Comparison of ENCODE assay signal across 27 mouse cellular contexts in the genomic region with DNA sequence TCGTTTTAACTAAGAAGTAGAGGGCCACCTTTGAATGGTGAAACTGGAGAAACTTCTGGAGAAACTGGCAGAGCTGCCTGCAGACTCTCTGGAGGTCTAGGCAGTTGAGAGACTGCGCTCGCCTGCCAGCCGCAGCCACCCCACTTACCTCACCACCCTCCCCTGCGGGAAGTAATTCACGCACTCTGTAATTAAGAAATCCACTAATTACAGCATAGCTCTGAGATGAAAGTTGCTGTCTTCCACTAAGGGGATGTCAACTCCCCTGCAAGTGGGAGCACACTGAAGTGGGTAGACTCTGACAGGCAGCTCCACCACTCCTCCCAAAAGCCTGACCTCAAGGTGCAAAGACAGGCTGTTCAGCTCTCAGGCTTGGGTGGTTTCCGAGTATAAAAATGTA. TPM values are rescaled to one million over a fixed set of nuclear protein-coding genes. Genes with fewer than 3 reads are reported as not detected.
DNase-seq lines count a peak whose midpoint lies in the region; ATAC-seq and TF ChIP-seq lines count a peak whose summit lies in the region.
"Had no signal": no experiment of that assay in that cellular context is flagged by ENCODE, and none has a peak within 500 bp of the region (broad histone marks: within the 10 kb centered on the region; RNA-seq: fewer than 3 reads in every experiment).

No protein-coding gene starts in this region.

- intact Hi-C loops in gastrocnemius, postnatal 36 days (cut with DNase I), result no loop called here

- peaks cover 31% of the 10 kb centered on the region for H3K4me1 ChIP-seq in forebrain, embryonic 14.5 days (ENCODE audit: control insufficient read depth, insufficient read depth, low read length)
- H3K4me1 ChIP-seq in forebrain, embryonic 11.5 days (replicated peaks; ENCODE audit: control insufficient read depth, insufficient read depth, low read length), result peaks cover 6% of the 10 kb centered on the region
- peaks cover 10% of the 10 kb centered on the region for H3K4me1 ChIP-seq in midbrain, embryonic 11.5 days (ENCODE audit: control insufficient read depth, insufficient read depth, low read length)
- no peaks in the 10 kb centered on the region for H3K4me1 ChIP-seq in midbrain, postnatal 0 days (ENCODE audit: insufficient read depth, low read length)
- H3K4me1 ChIP-seq in forebrain, postnatal 0 days (ENCODE audit: insufficient read depth), result peaks cover 9% of the 10 kb centered on the region; the same call in 1 of the 2 replicates

- no peak overlapping the region for H3K27ac ChIP-seq in forebrain, embryonic 14.5 days (ENCODE audit: low read depth, low read length)
- no peak overlapping the region for H3K27ac ChIP-seq in forebrain, embryonic 11.5 days (ENCODE audit: low read depth, low read length)
- no peak overlapping the region for H3K27ac ChIP-seq in midbrain, embryonic 11.5 days (ENCODE audit: low read depth, low read length)
- H3K27ac ChIP-seq in midbrain, postnatal 0 days (ENCODE audit: low read depth, low read length), result no peak overlapping the region
- H3K27ac ChIP-seq in forebrain, postnatal 0 days (ENCODE audit: low read depth, low read length), result no peak overlapping the region
- H3K27ac ChIP-seq: heart, adult 2 months; heart, embryonic 15.5 days; hindbrain, postnatal 0 days had no signal

- no peaks in the 10 kb centered on the region for H3K9me3 ChIP-seq in forebrain, embryonic 14.5 days (replicated peaks; ENCODE audit: control insufficient read depth, low read length)
- no peaks in the 10 kb centered on the region for H3K9me3 ChIP-seq in forebrain, embryonic 11.5 days (ENCODE audit: control insufficient read depth, low read length)
- no peaks in the 10 kb centered on the region for H3K9me3 ChIP-seq in midbrain, embryonic 11.5 days (ENCODE audit: control insufficient read depth, low read length)
- H3K9me3 ChIP-seq in midbrain, postnatal 0 days (ENCODE audit: low read length), result no peaks in the 10 kb centered on the region
- H3K9me3 ChIP-seq in forebrain, postnatal 0 days (ENCODE audit: low read length), result no peaks in the 10 kb centered on the region
- H3K9me3 ChIP-seq: heart, embryonic 15.5 days had no signal

- H3K36me3 ChIP-seq in forebrain, embryonic 14.5 days (ENCODE audit: control insufficient read depth, insufficient read depth, low read length), result no peaks in the 10 kb centered on the region
- no peaks in the 10 kb centered on the region for H3K36me3 ChIP-seq in forebrain, embryonic 11.5 days (ENCODE audit: control insufficient read depth, insufficient read depth, low read length)
- no peaks in the 10 kb centered on the region for H3K36me3 ChIP-seq in midbrain, embryonic 11.5 days (ENCODE audit: control insufficient read depth, insufficient read depth, low read length)
- H3K36me3 ChIP-seq in midbrain, postnatal 0 days (ENCODE audit: insufficient read depth, low read length), result no peaks in the 10 kb centered on the region
- H3K36me3 ChIP-seq in forebrain, postnatal 0 days (ENCODE audit: insufficient read depth), result no peaks in the 10 kb centered on the region
- H3K36me3 ChIP-seq: heart, embryonic 15.5 days had no signal

- peak; percentile 58 for DNase-seq in forebrain, embryonic 14.5 days (ENCODE audit: low spot score)
- no peak for DNase-seq in forebrain, embryonic 11.5 days (ENCODE audit: low spot score)
- peak; percentile 67 for DNase-seq in midbrain, embryonic 11.5 days (ENCODE audit: low spot score, missing footprints)
- DNase-seq in midbrain, postnatal 0 days (ENCODE audit: low spot score), result no peak
- peak; percentile 75 for DNase-seq in brain, embryonic 14.5 days (ENCODE audit: low read depth)
- DNase-seq in forebrain, postnatal 0 days, result no peak
- no peak for DNase-seq in ovary, postnatal 10 days (ENCODE audit: low spot score)
- no peak for DNase-seq in gastrocnemius, postnatal 36 days
- DNase-seq: adrenal gland, postnatal 14 days; cerebellum, adult 2 months; cerebellum, postnatal 10 days; gastrocnemius, postnatal 10 days; heart, adult 2 months; heart, postnatal 14 days; kidney, adult 11 months had no signal

- TF ChIP-seq CTCF in midbrain, postnatal 0 days (IDR thresholded peaks at IDR 0.05), result no peak
- TF ChIP-seq CTCF in brain, embryonic 14.5 days (IDR thresholded peaks at IDR 0.05; ENCODE audit: borderline replicate concordance, extremely low read depth, insufficient read depth, insufficient read length), result no peak
- TF ChIP-seq CTCF in forebrain, postnatal 0 days (IDR thresholded peaks at IDR 0.05; ENCODE audit: low read depth), result no peak

- no peaks in the 10 kb centered on the region for H3K27me3 ChIP-seq in forebrain, embryonic 14.5 days (replicated peaks; ENCODE audit: control insufficient read depth, insufficient read depth, low read length)
- H3K27me3 ChIP-seq in forebrain, embryonic 11.5 days (ENCODE audit: control insufficient read depth, insufficient read depth, low read length), result no peaks in the 10 kb centered on the region
- H3K27me3 ChIP-seq in midbrain, embryonic 11.5 days (ENCODE audit: control insufficient read depth, insufficient read depth, low read length), result no peaks in the 10 kb centered on the region
- no peaks in the 10 kb centered on the region for H3K27me3 ChIP-seq in midbrain, postnatal 0 days (ENCODE audit: insufficient read depth, low read length)
- no peaks in the 10 kb centered on the region for H3K27me3 ChIP-seq in forebrain, postnatal 0 days (ENCODE audit: insufficient read depth, low read length)
- H3K27me3 ChIP-seq: CH12.LX had no signal

- H3K9ac ChIP-seq in forebrain, embryonic 14.5 days (ENCODE audit: low read length), result no peak overlapping the region
- H3K9ac ChIP-seq in forebrain, embryonic 11.5 days (ENCODE audit: low read length), result no peak overlapping the region
- no peak overlapping the region for H3K9ac ChIP-seq in midbrain, embryonic 11.5 days (ENCODE audit: low read length)
- no peak overlapping the region for H3K9ac ChIP-seq in midbrain, postnatal 0 days (replicated peaks; ENCODE audit: low read length, poor library complexity, severe bottlenecking)
- no peak overlapping the region for H3K9ac ChIP-seq in forebrain, postnatal 0 days
- H3K9ac ChIP-seq: heart, embryonic 15.5 days had no signal

- no peak for TF ChIP-seq POLR2A in brain, embryonic 14.5 days (IDR thresholded peaks at IDR 0.05; ENCODE audit: borderline replicate concordance, extremely low read depth, insufficient read depth, insufficient read length, poor library complexity, severe bottlenecking)

- H3K4me3 ChIP-seq in forebrain, embryonic 14.5 days (ENCODE audit: low read depth, low read length), result no peak overlapping the region
- H3K4me3 ChIP-seq in forebrain, embryonic 11.5 days (ENCODE audit: low read depth, low read length), result no peak overlapping the region
- H3K4me3 ChIP-seq in midbrain, embryonic 11.5 days (ENCODE audit: low read depth, low read length), result no peak overlapping the region
- H3K4me3 ChIP-seq in midbrain, postnatal 0 days (ENCODE audit: low read depth, low read length), result no peak overlapping the region
- H3K4me3 ChIP-seq in forebrain, postnatal 0 days (ENCODE audit: low read depth, low read length), result no peak overlapping the region
- H3K4me3 ChIP-seq: heart, adult 2 months; heart, embryonic 15.5 days had no signal

- H3K4me2 ChIP-seq in forebrain, embryonic 14.5 days (ENCODE audit: low read length), result no peak overlapping the region
- no peak overlapping the region for H3K4me2 ChIP-seq in forebrain, embryonic 11.5 days (ENCODE audit: low read depth, low read length, severe bottlenecking)
- no peak overlapping the region for H3K4me2 ChIP-seq in midbrain, embryonic 11.5 days
- H3K4me2 ChIP-seq in midbrain, postnatal 0 days (ENCODE audit: low read depth, low read length, poor library complexity, severe bottlenecking), result no peak overlapping the region
- no peak overlapping the region for H3K4me2 ChIP-seq in forebrain, postnatal 0 days (ENCODE audit: low read depth)
- H3K4me2 ChIP-seq: heart, embryonic 11.5 days; heart, embryonic 15.5 days had no signal

- 20% methylated on average over 7 of the region's 7 CpGs for WGBS in forebrain, embryonic 14.5 days
- 54% methylated on average over 7 of the region's 7 CpGs for WGBS in forebrain, embryonic 11.5 days
- 85% methylated on average over 7 of the region's 7 CpGs for WGBS in midbrain, embryonic 11.5 days
- WGBS in midbrain, postnatal 0 days, result 76% methylated on average over 7 of the region's 7 CpGs
- 29% methylated on average over 7 of the region's 7 CpGs for WGBS in forebrain, postnatal 0 days

- ATAC-seq in forebrain, embryonic 14.5 days, result peak; percentile 30; the same call in 1 of the 2 replicates
- no peak for ATAC-seq in forebrain, embryonic 11.5 days (replicated peaks; ENCODE audit: low FRiP score)
- ATAC-seq in midbrain, embryonic 11.5 days (ENCODE audit: low FRiP score), result no peak
- no peak for ATAC-seq in midbrain, postnatal 0 days (ENCODE audit: low FRiP score)
- ATAC-seq in forebrain, postnatal 0 days, result peak; percentile 76
- ATAC-seq: activated CD4-positive, CD25-positive, alpha-beta regulatory T cell, adult 4 months; hindbrain, postnatal 0 days; Patski had no signal

RNA-seq across cellular contexts. Expression of a gene that starts 49.7 kb away (rescaled TPM):
- polyA plus RNA-seq in forebrain, embryonic 14.5 days (2014; fragmentation: Nextera tagmentation; extraction: Ambion mirVana), result not detected in 2 replicates
- polyA plus RNA-seq in forebrain, embryonic 11.5 days (2014; fragmentation: Nextera tagmentation; extraction: Ambion mirVana), result not detected in 2 replicates
- not detected in 2 replicates for polyA plus RNA-seq in midbrain, embryonic 11.5 days (2014; fragmentation: Nextera tagmentation; extraction: Ambion mirVana)
- not detected in 2 replicates for total RNA-seq in midbrain, postnatal 0 days (2014; rRNA removed)
- not detected in 2 replicates for polyA plus RNA-seq in midbrain, postnatal 0 days (2015; fragmentation: Nextera tagmentation; extraction: Ambion mirVana)
- not detected in 2 replicates for polyA plus RNA-seq in brain, embryonic 14.5 days (2012; rRNA removed)
- total RNA-seq in forebrain, postnatal 0 days (2014; rRNA removed), result not detected in 2 replicates
- 0.11 and 0.16 TPM in 2 replicates for polyA plus RNA-seq in forebrain, postnatal 0 days (2015; fragmentation: Nextera tagmentation; extraction: Ambion mirVana)
- total RNA-seq in gastrocnemius, postnatal 36 days (2021), result not detected
- total RNA-seq: adrenal gland, adult 18-20 months; adrenal gland, postnatal 14 days; CH12.LX; gastrocnemius, postnatal 10 days; heart, adult 2 months; heart, postnatal 14 days; hematopoietic stem cell, adult 5-6 weeks; hindbrain, postnatal 0 days had no signal
- polyA plus RNA-seq: activated CD4-positive, CD25-positive, alpha-beta regulatory T cell, adult 4 months; cerebellum, adult 2 months; embryonic facial prominence, embryonic 11.5 days; frontal cortex, adult 2 months; gonadal fat pad, adult 2 months; heart, adult 2 months; heart, embryonic 11.5 days; heart, embryonic 15.5 days; intestine, embryonic 14.5 days; Patski had no signal

RNA-seq across cellular contexts. Expression of a gene that starts 55.1 kb away (rescaled TPM):
- polyA plus RNA-seq in forebrain, embryonic 14.5 days (2014; fragmentation: Nextera tagmentation; extraction: Ambion mirVana), result not detected in 2 replicates
- 0.07 TPM in 1 of 2 replicates, not detected in the other for polyA plus RNA-seq in forebrain, embryonic 11.5 days (2014; fragmentation: Nextera tagmentation; extraction: Ambion mirVana)
- polyA plus RNA-seq in midbrain, embryonic 11.5 days (2014; fragmentation: Nextera tagmentation; extraction: Ambion mirVana), result 0.05 and 0.07 TPM in 2 replicates
- 0.14 TPM in 1 of 2 replicates, not detected in the other for total RNA-seq in midbrain, postnatal 0 days (2014; rRNA removed)
- polyA plus RNA-seq in midbrain, postnatal 0 days (2015; fragmentation: Nextera tagmentation; extraction: Ambion mirVana), result 0.09 and 0.23 TPM in 2 replicates
- polyA plus RNA-seq in brain, embryonic 14.5 days (2012; rRNA removed), result 0.16 TPM in 2 replicates
- total RNA-seq in forebrain, postnatal 0 days (2014; rRNA removed), result not detected in 2 replicates
- polyA plus RNA-seq in forebrain, postnatal 0 days (2015; fragmentation: Nextera tagmentation; extraction: Ambion mirVana), result 0.04 TPM in 1 of 2 replicates, not detected in the other
- total RNA-seq in gastrocnemius, postnatal 36 days (2021), result not detected
- total RNA-seq: adrenal gland, adult 18-20 months; adrenal gland, postnatal 14 days; CH12.LX; gastrocnemius, postnatal 10 days; heart, adult 2 months; heart, postnatal 14 days; hematopoietic stem cell, adult 5-6 weeks; hindbrain, postnatal 0 days had no signal
- polyA plus RNA-seq: embryonic facial prominence, embryonic 11.5 days; gonadal fat pad, adult 2 months; heart, adult 2 months; heart, embryonic 11.5 days; heart, embryonic 15.5 days; intestine, embryonic 14.5 days had no signal

RNA-seq across cellular contexts. Expression of a gene that starts 55.9 kb away (rescaled TPM):
- polyA plus RNA-seq in forebrain, embryonic 14.5 days (2014; fragmentation: Nextera tagmentation; extraction: Ambion mirVana), result 128 and 139 TPM in 2 replicates
- 105 and 130 TPM in 2 replicates for polyA plus RNA-seq in forebrain, embryonic 11.5 days (2014; fragmentation: Nextera tagmentation; extraction: Ambion mirVana)
- 118 and 138 TPM in 2 replicates for polyA plus RNA-seq in midbrain, embryonic 11.5 days (2014; fragmentation: Nextera tagmentation; extraction: Ambion mirVana)
- 94.1 and 161 TPM in 2 replicates for total RNA-seq in midbrain, postnatal 0 days (2014; rRNA removed)
- polyA plus RNA-seq in midbrain, postnatal 0 days (2015; fragmentation: Nextera tagmentation; extraction: Ambion mirVana), result 147 and 157 TPM in 2 replicates
- 55.5 and 55.6 TPM in 2 replicates for polyA plus RNA-seq in brain, embryonic 14.5 days (2012; rRNA removed)
- total RNA-seq in forebrain, postnatal 0 days (2014; rRNA removed), result 154 and 194 TPM in 2 replicates
- 145 and 191 TPM in 2 replicates for polyA plus RNA-seq in forebrain, postnatal 0 days (2015; fragmentation: Nextera tagmentation; extraction: Ambion mirVana)
- 10 to 100 TPM; 12.1 to 12.6 TPM for total RNA-seq in gastrocnemius, postnatal 36 days (2021)

Comparison
In these comparisons a context has a peak if more than half of its experiments do, and no peak if none do; other contexts are left out.
1. ATAC-seq: peak in forebrain, embryonic 14.5 days (single experiment) and forebrain, postnatal 0 days (single experiment); none in forebrain, embryonic 11.5 days (single experiment), midbrain, embryonic 11.5 days (single experiment) and midbrain, postnatal 0 days (single experiment).
2. DNase-seq: peak in forebrain, embryonic 14.5 days (single experiment), midbrain, embryonic 11.5 days (single experiment) and brain, embryonic 14.5 days (single experiment); none in forebrain, embryonic 11.5 days (single experiment), midbrain, postnatal 0 days (single experiment), forebrain, postnatal 0 days (single experiment), ovary, postnatal 10 days (single experiment) and gastrocnemius, postnatal 36 days (0 of 2).